Mouse (Mus musculus) CH12.LX (cell line): ENCODE measurements at regions not wholly inside any gene's neighbourhood (a gene's known extent, or its start where the extent isn't known, plus 50 kb on each side); places are given as distances from the start of the nearest gene placed in this dataset.

Experiments used
- DNase-seq: peaks from one replicate; pipeline ENCODE4 v3.0.0-alpha.2; 2013; ENCODE audit errors: extremely low read depth
- H3K27ac ChIP-seq: 2 replicates; pipeline ENCODE4 v1.5.1; 2012; ENCODE audit warnings: low read depth, mild to moderate bottlenecking, control low read depth, moderate library complexity; ENCODE audit not compliant: insufficient read depth
- H3K27me3 ChIP-seq: replicated peaks from 2 replicates; pipeline ENCODE3; 2012; ENCODE audit warnings: inconsistent platforms
- H3K36me3 ChIP-seq, 2 experiments: replicated peaks in 1 of 2; 2 replicates each; pipeline versions ENCODE3 to v1.6.1; 2012; ENCODE audit warnings: inconsistent platforms in 1 of 2, low read length in 1 of 2, mild to moderate bottlenecking in 1 of 2, mixed read lengths in 1 of 2, moderate library complexity in 1 of 2; ENCODE audit not compliant: control insufficient read depth in 1 of 2, insufficient read depth in 1 of 2
- H3K4me1 ChIP-seq, 2 experiments: 2 replicates each; pipeline ENCODE4 v1.6.1; 2012; ENCODE audit warnings: inconsistent platforms in 1 of 2, moderate library complexity in 1 of 2; ENCODE audit not compliant: insufficient read depth in 2 of 2, control insufficient read depth in 1 of 2
- H3K4me2 ChIP-seq: 2 replicates; pipeline ENCODE4 v1.6.1; 2012; ENCODE audit warnings: low read depth, mild to moderate bottlenecking, control low read depth; ENCODE audit not compliant: poor library complexity, insufficient read depth, severe bottlenecking
- H3K4me3 ChIP-seq, 3 experiments: fragments of 150-350 bp in 1 of 3; sonication (generic) in 1 of 3; replicated peaks in 1 of 3; 2 replicates each; pipeline versions ENCODE3 to v1.5.1; 2011 to 2012; ENCODE audit warnings: low read depth in 2 of 3, low read length in 2 of 3, mild to moderate bottlenecking in 2 of 3, moderate library complexity in 2 of 3, control low read depth in 1 of 3, improper control_type of control experiment in 1 of 3, inconsistent platforms in 1 of 3, mixed read lengths in 1 of 3; ENCODE audit not compliant: poor library complexity in 1 of 3
- H3K79me2 ChIP-seq: replicated peaks from 2 replicates; pipeline ENCODE4 v1.6.1; 2012; ENCODE audit warnings: mild to moderate bottlenecking, moderate library complexity; ENCODE audit not compliant: control insufficient read depth, poor library complexity, insufficient read depth, severe bottlenecking; ENCODE audit errors: extremely low read depth
- H3K9ac ChIP-seq: 2 replicates; pipeline ENCODE4 v1.6.1; 2012; ENCODE audit warnings: low read depth, mild to moderate bottlenecking, control low read depth, moderate library complexity; ENCODE audit not compliant: insufficient read depth
- H3K9me3 ChIP-seq: replicated peaks from 2 replicates; pipeline ENCODE3; 2012; ENCODE audit warnings: low read length, inconsistent platforms, mixed read lengths
- CHD2 ChIP-seq: IDR thresholded peaks from 2 replicates; pipeline ENCODE4 v1.6.1; 2011; ENCODE audit warnings: low read length, improper control_type of control experiment
- E2F4 ChIP-seq: IDR thresholded peaks from 2 replicates; pipeline ENCODE4 v1.6.1; 2011; ENCODE audit warnings: low read depth, low read length, improper control_type of control experiment; ENCODE audit not compliant: insufficient replicate concordance
- ELF1 ChIP-seq: IDR thresholded peaks from 2 replicates; pipeline ENCODE4 v1.6.1; 2014; ENCODE audit warnings: low read depth, mild to moderate bottlenecking, inconsistent platforms, low read length, improper control_type of control experiment
- IRF4 ChIP-seq: IDR thresholded peaks from 2 replicates; pipeline ENCODE4 v1.6.1; 2014; ENCODE audit warnings: low read depth, mild to moderate bottlenecking, inconsistent platforms, low read length, improper control_type of control experiment
- JUND ChIP-seq: conservative IDR thresholded peaks from 2 replicates; pipeline ENCODE4 v1.6.1; 2011; ENCODE audit warnings: low read depth, low read length, improper control_type of control experiment
- MAFK ChIP-seq: IDR thresholded peaks from 2 replicates; pipeline ENCODE4 v1.6.1; 2011; ENCODE audit warnings: low read length, improper control_type of control experiment; ENCODE audit not compliant: insufficient replicate concordance
- MAZ ChIP-seq: IDR thresholded peaks from 2 replicates; pipeline ENCODE4 v1.6.1; 2012; ENCODE audit warnings: low read depth, mild to moderate bottlenecking, inconsistent platforms, low read length, improper control_type of control experiment, moderate library complexity
- MXI1 ChIP-seq: IDR thresholded peaks from 2 replicates; pipeline ENCODE4 v1.6.1; 2011; ENCODE audit warnings: mild to moderate bottlenecking, low read depth, low read length, improper control_type of control experiment
- NELFE ChIP-seq: IDR thresholded peaks from 2 replicates; pipeline ENCODE4 v1.6.1; 2011; ENCODE audit warnings: low read depth, low read length, improper control_type of control experiment
- RCOR1 ChIP-seq: conservative IDR thresholded peaks from 2 replicates; pipeline ENCODE4 v1.6.1; 2012; ENCODE audit warnings: low read depth, mild to moderate bottlenecking, inconsistent platforms, low read length, improper control_type of control experiment
- SIN3A ChIP-seq: IDR thresholded peaks from 2 replicates; pipeline ENCODE4 v1.6.1; 2012; ENCODE audit warnings: low read length, improper control_type of control experiment, inconsistent platforms
- TBP ChIP-seq: conservative IDR thresholded peaks from 2 replicates; pipeline ENCODE4 v1.6.1; 2011; ENCODE audit warnings: low read depth, low read length, improper control_type of control experiment
- USF1 ChIP-seq: IDR thresholded peaks from 2 replicates; pipeline ENCODE4 v1.6.1; 2014; ENCODE audit warnings: low read depth, mild to moderate bottlenecking, inconsistent platforms, low read length, improper control_type of control experiment
- USF2 ChIP-seq: conservative IDR thresholded peaks from 2 replicates; pipeline ENCODE4 v1.6.1; 2011; ENCODE audit warnings: low read depth, low read length, improper control_type of control experiment
- ZC3H11A ChIP-seq: IDR thresholded peaks from 2 replicates; pipeline ENCODE4 v1.6.1; 2012; ENCODE audit warnings: low read depth, mild to moderate bottlenecking, inconsistent platforms, low read length, improper control_type of control experiment
- ZNF384 ChIP-seq: IDR thresholded peaks from 2 replicates; pipeline ENCODE4 v1.6.1; 2012; ENCODE audit warnings: low read depth, low read length, improper control_type of control experiment, inconsistent platforms
- dilution Hi-C: fragments of 300-500 bp; cut with MboI; formaldehyde crosslinking; loops from 2 replicates; pipeline ENCODE4 v1.14.3; 2020; ENCODE audit warnings: low sequenced_read_pairs; ENCODE audit not compliant: extremely low pct_unique_long_range_greater_than_20kb, extremely low pct_ligation_motif_present
- in situ Hi-C: fragments of 300-500 bp; cut with MboI; formaldehyde crosslinking; loops from 3 replicates; pipeline ENCODE4 v1.14.3; 2019; ENCODE audit warnings: low sequenced_read_pairs, low pct_ligation_motif_present, low pct_unique_long_range_greater_than_20kb, mixed read lengths

- Histone ChIP-seq H3K9me3 (no peaks in the 10 kb centered on the region), H3K4me2 (no peak overlapping the region), H3K27me3 (no peaks in the 10 kb centered on the region), H3K4me3 (no peak overlapping the region), H3K9ac (no peak overlapping the region), H3K79me2 (no peaks in the 10 kb centered on the region), H3K27ac (no peak overlapping the region), H3K4me1 (no peaks in the 10 kb centered on the region), H3K36me3 (no peaks in the 10 kb centered on the region)
- TF ChIP-seq USF2 = no peak
- no peak for TF ChIP-seq ELF1
- no peak for TF ChIP-seq E2F4
- TF ChIP-seq ZNF384 = no peak
- no peak for TF ChIP-seq RCOR1
- no peak for TF ChIP-seq MXI1
- no peak for TF ChIP-seq TBP
- TF ChIP-seq IRF4 = no peak
- TF ChIP-seq JUND = no peak
- no peak for TF ChIP-seq NELFE
- no peak for TF ChIP-seq ZC3H11A
- TF ChIP-seq CHD2 = no peak
- TF ChIP-seq MAFK = no peak
- no peak for TF ChIP-seq SIN3A
- TF ChIP-seq MAZ = no peak
- TF ChIP-seq USF1 = no peak
- in situ Hi-C loops = no loop called here
- DNase-seq = no peak
- dilution Hi-C loops = no loop called here
Measured at GRCm38 (mm10) chr10:52593780-52594179, 96.6 kb upstream of the Slc35f1 start.
